Mouse (Mus musculus): ENCODE measurements around the gene Abr. TPM values are rescaled to one million over a fixed set of nuclear protein-coding genes. Genes with fewer than 3 reads are reported as not detected.
A peak's percentile ranks its signal among the peaks of the same experiment; 100 is the strongest.

Gene Abr
- polyA plus RNA-seq, 1 experiment from 2014 or later = 41.4 TPM

DNA sequence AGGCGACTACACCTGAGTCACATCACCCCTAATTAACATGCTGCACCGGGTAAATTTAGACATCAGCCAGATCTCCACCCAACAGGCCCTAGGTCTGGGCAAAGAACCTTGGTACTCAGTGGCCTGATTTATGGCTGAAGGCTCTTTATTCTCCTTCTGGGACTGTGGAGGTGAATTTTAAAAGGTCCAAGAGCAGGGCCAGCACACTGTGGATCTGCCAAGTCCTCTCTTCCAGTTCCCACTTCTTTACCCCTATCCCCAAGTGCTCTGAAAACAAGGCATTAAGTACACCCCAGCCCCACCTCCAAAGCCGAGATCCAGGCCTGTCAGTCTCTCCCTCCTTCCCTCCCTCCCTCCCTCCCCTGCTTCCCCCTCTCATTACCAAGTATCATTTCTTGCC is 59.5 kb downstream of the Abr start:
- Histone ChIP-seq H3K4me1 (ENCODE audit: control insufficient read depth, insufficient read depth, low read length) (peaks cover 10% of the 10 kb centered on the region), H3K36me3 (ENCODE audit: control insufficient read depth, insufficient read depth, low read length) (no peaks in the 10 kb centered on the region), H3K4me3 (ENCODE audit: low read depth, low read length) (no peak overlapping the region), H3K4me2 (no peak overlapping the region), H3K27me3 (ENCODE audit: control insufficient read depth, insufficient read depth, low read length) (no peaks in the 10 kb centered on the region), H3K9me3 (ENCODE audit: control insufficient read depth, low read length) (no peaks in the 10 kb centered on the region), H3K27ac (ENCODE audit: low read depth, low read length) (no peak overlapping the region), H3K9ac (ENCODE audit: low read length) (no peak overlapping the region)
- DNase-seq (ENCODE audit: low spot score, missing footprints) (no peak), ATAC-seq (ENCODE audit: low FRiP score) (no peak)
- WGBS = 29% methylated on average over 3 of the region's 3 CpGs

DNA sequence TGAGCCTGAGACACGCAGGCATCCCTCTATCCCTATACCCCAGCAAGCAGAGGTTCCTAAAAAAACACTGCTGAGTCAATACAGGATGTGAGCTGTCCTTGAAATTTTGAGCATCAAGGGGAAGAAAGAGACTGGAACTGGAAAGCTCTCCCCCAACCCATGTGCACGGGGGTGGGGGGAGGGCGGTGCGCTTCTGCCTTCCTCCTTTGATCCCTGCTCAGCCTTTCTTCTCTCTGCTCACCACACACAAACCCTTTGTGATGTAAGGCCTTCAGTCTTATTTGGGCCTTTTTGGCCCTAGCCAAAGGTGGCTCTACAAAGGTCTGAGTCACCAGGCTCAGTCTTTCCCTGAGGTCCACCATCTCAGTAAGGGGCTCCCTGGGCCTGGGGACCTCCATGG is 59.9 kb downstream of the Abr start:
- Histone ChIP-seq H3K9me3 (ENCODE audit: control insufficient read depth, low read length) (no peaks in the 10 kb centered on the region), H3K36me3 (ENCODE audit: control insufficient read depth, insufficient read depth, low read length) (no peaks in the 10 kb centered on the region), H3K4me3 (ENCODE audit: low read depth, low read length) (no peak overlapping the region), H3K4me2 (no peak overlapping the region), H3K9ac (ENCODE audit: low read length) (no peak overlapping the region), H3K27me3 (ENCODE audit: control insufficient read depth, insufficient read depth, low read length) (no peaks in the 10 kb centered on the region), H3K4me1 (ENCODE audit: control insufficient read depth, insufficient read depth, low read length) (peaks cover 10% of the 10 kb centered on the region), H3K27ac (ENCODE audit: low read depth, low read length) (no peak overlapping the region)
- DNase-seq (ENCODE audit: low spot score, missing footprints) (no peak), ATAC-seq (ENCODE audit: low FRiP score) (no peak)
- 28% methylated on average over 4 of the region's 4 CpGs for WGBS

DNA sequence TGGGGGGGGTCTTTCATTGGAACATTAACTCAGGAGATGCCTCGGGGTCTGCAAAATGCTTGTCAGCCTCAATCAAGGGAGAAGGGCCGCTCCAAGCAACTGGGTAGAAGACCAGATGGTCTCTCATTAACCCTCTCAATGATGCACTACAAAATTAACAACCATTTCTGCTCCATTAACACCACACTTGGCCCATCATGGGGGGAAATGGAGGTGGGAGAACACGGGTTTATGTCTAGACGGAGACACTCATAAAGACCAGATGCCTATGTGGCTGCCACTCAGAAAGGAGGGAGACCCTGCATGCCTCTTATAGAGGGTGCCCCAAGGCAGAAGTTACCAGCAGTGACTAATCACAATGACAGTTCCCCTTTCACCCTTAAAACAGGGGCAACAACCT is 64.3 kb downstream of the Abr start:
- H3K4me1 ChIP-seq (ENCODE audit: control insufficient read depth, insufficient read depth, low read length) = peaks cover 6% of the 10 kb centered on the region
- WGBS = 91% methylated on average over 4 of the region's 4 CpGs
- no peaks in the 10 kb centered on the region for H3K9me3 ChIP-seq (ENCODE audit: control insufficient read depth, low read length)
- no peak overlapping the region for H3K4me2 ChIP-seq
- no peak overlapping the region for H3K27ac ChIP-seq (ENCODE audit: low read depth, low read length)
- ATAC-seq (ENCODE audit: low FRiP score) (no peak), DNase-seq (ENCODE audit: low spot score, missing footprints) (no peak)
- no peak overlapping the region for H3K9ac ChIP-seq (ENCODE audit: low read length)
- no peaks in the 10 kb centered on the region for H3K27me3 ChIP-seq (ENCODE audit: control insufficient read depth, insufficient read depth, low read length)
- H3K36me3 ChIP-seq (ENCODE audit: control insufficient read depth, insufficient read depth, low read length) = no peaks in the 10 kb centered on the region
- H3K4me3 ChIP-seq (ENCODE audit: low read depth, low read length) = no peak overlapping the region

DNA sequence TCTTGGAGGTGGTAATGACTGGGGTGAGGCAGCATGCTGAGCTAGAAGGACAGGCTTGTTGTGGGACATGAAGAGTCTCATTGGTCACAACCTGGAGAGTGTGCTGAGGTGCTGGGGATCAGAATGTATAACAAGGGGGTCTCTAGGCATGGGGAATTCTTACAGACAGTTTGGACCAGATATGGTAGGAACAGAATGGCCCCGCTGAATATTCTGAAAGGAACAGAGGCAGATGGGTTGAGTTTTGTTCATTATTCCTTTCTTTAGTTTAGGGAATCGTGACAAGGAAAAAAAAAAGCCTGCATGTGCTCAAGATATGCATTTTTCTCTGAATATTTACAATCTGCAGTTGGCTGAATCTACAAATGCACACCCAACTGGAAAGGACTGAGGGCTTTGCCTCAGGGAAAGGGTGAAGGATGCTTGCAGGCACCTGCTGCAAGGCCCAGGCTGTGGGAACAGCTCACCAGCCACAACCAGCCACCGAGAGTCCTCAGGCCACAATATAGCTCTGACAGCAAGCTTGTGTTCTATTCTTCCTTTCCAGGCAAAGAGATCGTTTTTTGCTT is 73.9 kb downstream of the Abr start:
- no peak overlapping the region for H3K4me3 ChIP-seq (ENCODE audit: low read depth, low read length)
- H3K27ac ChIP-seq (ENCODE audit: low read depth, low read length) = no peak overlapping the region
- DNase-seq (ENCODE audit: low spot score, missing footprints) (no peak), ATAC-seq (ENCODE audit: low FRiP score) (no peak)
- no peaks in the 10 kb centered on the region for H3K27me3 ChIP-seq (ENCODE audit: control insufficient read depth, insufficient read depth, low read length)
- peaks cover 4% of the 10 kb centered on the region; the same call in 1 of the 2 replicates for H3K4me1 ChIP-seq (ENCODE audit: control insufficient read depth, insufficient read depth, low read length)
- no peaks in the 10 kb centered on the region; the same call in 1 of the 2 replicates for H3K36me3 ChIP-seq (ENCODE audit: control insufficient read depth, insufficient read depth, low read length)
- H3K4me2 ChIP-seq = no peak overlapping the region
- 89% methylated on average over 4 of the region's 4 CpGs for WGBS
- H3K9me3 ChIP-seq (ENCODE audit: control insufficient read depth, low read length) = no peaks in the 10 kb centered on the region
- no peak overlapping the region for H3K9ac ChIP-seq (ENCODE audit: low read length)

DNA sequence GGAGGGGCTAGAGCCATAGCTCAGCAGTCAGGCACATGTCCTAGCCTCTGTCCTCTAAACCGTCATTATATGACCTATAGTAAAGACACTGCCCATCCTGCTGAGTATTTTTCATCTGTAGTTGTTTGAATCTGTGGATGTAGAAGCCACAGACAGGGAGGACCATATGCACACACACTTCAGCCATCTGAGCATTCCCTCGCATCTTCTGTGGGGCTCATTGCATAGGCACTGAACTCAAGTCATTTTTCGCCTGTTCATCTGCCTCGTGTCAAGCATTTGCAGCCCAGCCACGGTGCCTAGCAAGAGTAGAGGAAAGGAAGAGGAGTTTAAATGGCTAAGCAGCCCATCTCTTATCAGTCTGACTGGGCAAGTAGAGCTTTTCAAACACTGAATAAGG is 74.7 kb downstream of the Abr start:
- WGBS = 78% methylated on average over 5 of the region's 5 CpGs
- H3K27ac ChIP-seq (ENCODE audit: low read depth, low read length) = no peak overlapping the region
- H3K4me1 ChIP-seq (ENCODE audit: control insufficient read depth, insufficient read depth, low read length) = peaks cover 4% of the 10 kb centered on the region; the same call in 1 of the 2 replicates
- no peaks in the 10 kb centered on the region for H3K9me3 ChIP-seq (ENCODE audit: control insufficient read depth, low read length)
- H3K27me3 ChIP-seq (ENCODE audit: control insufficient read depth, insufficient read depth, low read length) = no peaks in the 10 kb centered on the region
- no peaks in the 10 kb centered on the region; the same call in 1 of the 2 replicates for H3K36me3 ChIP-seq (ENCODE audit: control insufficient read depth, insufficient read depth, low read length)
- no peak overlapping the region for H3K9ac ChIP-seq (ENCODE audit: low read length)
- no peak overlapping the region for H3K4me2 ChIP-seq
- ATAC-seq (ENCODE audit: low FRiP score) = no peak
- H3K4me3 ChIP-seq (ENCODE audit: low read depth, low read length) = no peak overlapping the region
- no peak for DNase-seq (ENCODE audit: low spot score, missing footprints)

DNA sequence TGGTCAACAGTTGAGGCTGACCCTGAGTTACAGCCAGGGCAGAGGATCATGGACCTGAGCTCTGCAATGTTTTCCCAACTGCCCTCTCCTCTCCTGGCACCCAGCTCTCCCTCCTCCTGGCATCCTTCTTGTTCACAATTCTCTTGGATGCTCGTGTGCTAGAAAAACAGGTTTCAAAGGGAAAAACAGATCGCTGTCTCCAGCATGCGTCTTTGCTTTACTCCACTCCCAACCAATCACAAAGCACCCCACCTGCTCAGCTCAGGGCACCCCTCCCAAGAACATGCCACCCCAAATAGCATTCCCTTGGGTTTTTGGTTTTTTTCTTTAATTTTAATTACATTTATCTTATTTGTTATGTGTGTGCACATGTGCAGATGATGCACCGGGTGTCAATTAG is 75.7 kb downstream of the Abr start:
- no peaks in the 10 kb centered on the region; the same call in 1 of the 2 replicates for H3K36me3 ChIP-seq (ENCODE audit: control insufficient read depth, insufficient read depth, low read length)
- ATAC-seq (ENCODE audit: low FRiP score) (no peak), DNase-seq (ENCODE audit: low spot score, missing footprints) (no peak)
- peaks cover 4% of the 10 kb centered on the region; the same call in 1 of the 2 replicates for H3K4me1 ChIP-seq (ENCODE audit: control insufficient read depth, insufficient read depth, low read length)
- no peak overlapping the region for H3K27ac ChIP-seq (ENCODE audit: low read depth, low read length)
- WGBS = 80% methylated on average over 4 of the region's 4 CpGs
- H3K4me2 ChIP-seq = no peak overlapping the region
- H3K27me3 ChIP-seq (ENCODE audit: control insufficient read depth, insufficient read depth, low read length) = no peaks in the 10 kb centered on the region
- no peak overlapping the region for H3K4me3 ChIP-seq (ENCODE audit: low read depth, low read length)
- no peak overlapping the region for H3K9ac ChIP-seq (ENCODE audit: low read length)
- no peaks in the 10 kb centered on the region for H3K9me3 ChIP-seq (ENCODE audit: control insufficient read depth, low read length)

DNA sequence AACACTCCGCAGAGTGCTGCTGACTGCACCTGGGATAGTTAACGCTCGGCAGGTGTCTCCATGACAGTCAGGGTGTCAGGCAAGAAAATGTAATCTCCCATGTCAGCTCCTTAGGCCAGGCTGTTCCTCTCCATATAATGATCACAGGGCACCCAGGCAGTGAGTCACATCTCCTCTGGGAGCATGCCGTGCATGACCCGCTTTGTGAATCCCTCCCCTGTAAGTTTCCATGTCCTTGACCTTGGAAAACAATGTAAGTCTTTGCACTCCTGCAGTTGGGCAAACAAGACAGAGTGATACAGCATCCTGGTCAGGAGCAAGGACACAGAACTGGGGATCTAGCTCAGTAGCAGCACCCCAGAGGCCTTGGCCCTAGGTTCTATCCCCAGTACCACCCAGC is 78.8 kb downstream of the Abr start:
- Histone ChIP-seq H3K4me1 (ENCODE audit: control insufficient read depth, insufficient read depth, low read length) (peaks cover 4% of the 10 kb centered on the region; the same call in 1 of the 2 replicates), H3K9me3 (ENCODE audit: control insufficient read depth, low read length) (no peaks in the 10 kb centered on the region), H3K27me3 (ENCODE audit: control insufficient read depth, insufficient read depth, low read length) (no peaks in the 10 kb centered on the region), H3K4me2 (no peak overlapping the region), H3K36me3 (ENCODE audit: control insufficient read depth, insufficient read depth, low read length) (no peaks in the 10 kb centered on the region; the same call in 1 of the 2 replicates), H3K4me3 (ENCODE audit: low read depth, low read length) (no peak overlapping the region), H3K27ac (ENCODE audit: low read depth, low read length) (no peak overlapping the region), H3K9ac (ENCODE audit: low read length) (no peak overlapping the region)
- no peak for DNase-seq (ENCODE audit: low spot score, missing footprints)
- ATAC-seq (ENCODE audit: low FRiP score) = no peak
- 86% methylated on average over 5 of the region's 5 CpGs for WGBS

DNA sequence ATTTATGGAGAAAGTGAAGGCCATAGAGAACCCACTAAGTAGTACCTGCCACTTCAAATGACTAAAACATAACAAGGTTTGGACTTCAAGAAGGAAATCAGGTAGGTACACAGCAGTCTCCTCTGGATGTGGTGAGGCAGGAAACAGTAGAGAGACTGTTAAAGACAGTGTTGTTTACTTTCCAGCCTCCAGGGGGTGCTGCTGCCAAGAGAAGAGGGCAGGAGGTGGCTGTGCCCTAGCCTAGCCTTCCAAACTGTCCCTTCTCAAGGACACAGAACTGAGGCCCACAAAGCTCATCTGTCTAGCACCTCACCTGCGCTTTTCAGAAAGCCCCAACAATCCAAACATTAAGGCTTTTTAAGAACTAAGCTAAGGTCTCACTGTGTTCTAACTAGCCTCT is 81.1 kb downstream of the Abr start:
- ATAC-seq (ENCODE audit: low FRiP score) (no peak), DNase-seq (ENCODE audit: low spot score, missing footprints) (peak; percentile 92)
- no peak overlapping the region for H3K4me3 ChIP-seq (ENCODE audit: low read depth, low read length)
- no peaks in the 10 kb centered on the region for H3K4me1 ChIP-seq (ENCODE audit: control insufficient read depth, insufficient read depth, low read length)
- H3K36me3 ChIP-seq (ENCODE audit: control insufficient read depth, insufficient read depth, low read length) = no peaks in the 10 kb centered on the region; the same call in 1 of the 2 replicates
- no peaks in the 10 kb centered on the region for H3K27me3 ChIP-seq (ENCODE audit: control insufficient read depth, insufficient read depth, low read length)
- H3K9ac ChIP-seq (ENCODE audit: low read length) = no peak overlapping the region
- no peak overlapping the region for H3K4me2 ChIP-seq
- no peak overlapping the region for H3K27ac ChIP-seq (ENCODE audit: low read depth, low read length)
- H3K9me3 ChIP-seq (ENCODE audit: control insufficient read depth, low read length) = no peaks in the 10 kb centered on the region
- 42% methylated on average over 1 of the region's 1 CpGs for WGBS

DNA sequence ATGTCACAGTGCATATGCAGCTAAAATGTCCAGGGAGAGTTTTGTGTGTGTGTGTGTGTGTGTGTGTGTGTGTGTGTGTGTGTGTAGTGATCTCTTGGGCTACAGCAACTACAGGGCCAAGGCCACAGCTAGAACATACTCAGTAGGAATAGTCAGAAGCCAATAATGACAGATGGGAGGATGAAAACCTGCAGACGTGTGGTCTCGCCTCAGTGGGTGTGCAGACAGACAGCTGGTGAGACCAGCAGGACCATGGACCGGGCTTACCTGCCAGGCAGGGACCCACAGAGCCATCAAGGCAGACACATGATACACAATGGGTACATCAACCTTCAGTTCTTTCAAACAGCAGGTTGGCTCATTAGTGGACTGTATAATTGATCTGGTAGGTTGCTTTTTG is 84.7 kb downstream of the Abr start:
- H3K27ac ChIP-seq (ENCODE audit: low read depth, low read length) = no peak overlapping the region
- no peaks in the 10 kb centered on the region for H3K27me3 ChIP-seq (ENCODE audit: control insufficient read depth, insufficient read depth, low read length)
- DNase-seq (ENCODE audit: low spot score, missing footprints) (no peak), ATAC-seq (ENCODE audit: low FRiP score) (no peak)
- H3K4me1 ChIP-seq (ENCODE audit: control insufficient read depth, insufficient read depth, low read length) = no peaks in the 10 kb centered on the region
- no peak overlapping the region for H3K4me2 ChIP-seq
- H3K36me3 ChIP-seq (ENCODE audit: control insufficient read depth, insufficient read depth, low read length) = no peaks in the 10 kb centered on the region
- no peaks in the 10 kb centered on the region for H3K9me3 ChIP-seq (ENCODE audit: control insufficient read depth, low read length)
- H3K4me3 ChIP-seq (ENCODE audit: low read depth, low read length) = no peak overlapping the region
- WGBS = 86% methylated on average over 3 of the region's 3 CpGs
- no peak overlapping the region for H3K9ac ChIP-seq (ENCODE audit: low read length)

Data from midbrain, embryonic 11.5 days (tissue).